Mouse (Mus musculus) ES-Bruce4 (cell line): ENCODE results near the gene Ryr1. TPM values are rescaled to one million over a fixed set of nuclear protein-coding genes. Genes with fewer than 3 reads are reported as not detected.

Experiments used
- H3K27ac ChIP-seq: 2 replicates; pipeline ENCODE4 v1.5.1; 2012; ENCODE audit warnings: low read length, inconsistent platforms; ENCODE audit not compliant: insufficient read depth
- H3K27me3 ChIP-seq: 2 replicates; pipeline ENCODE4 v1.6.1; 2012; ENCODE audit warnings: mild to moderate bottlenecking, low read length, inconsistent platforms; ENCODE audit not compliant: control insufficient read depth, poor library complexity, insufficient read depth, severe bottlenecking
- H3K36me3 ChIP-seq: 2 replicates; pipeline ENCODE4 v1.6.1; 2012; ENCODE audit warnings: inconsistent platforms, mild to moderate bottlenecking, low read length, moderate library complexity; ENCODE audit not compliant: control insufficient read depth, poor library complexity, insufficient read depth, severe bottlenecking
- H3K4me1 ChIP-seq: one replicate; pipeline ENCODE4 v1.8.1; 2011; ENCODE audit warnings: low read length; ENCODE audit not compliant: control insufficient read depth, insufficient read depth
- H3K4me3 ChIP-seq: 2 replicates; pipeline ENCODE4 v1.5.1; 2011; ENCODE audit warnings: low read depth, mild to moderate bottlenecking, low read length
- H3K9ac ChIP-seq: 2 replicates; pipeline ENCODE4 v1.6.1; 2012; ENCODE audit warnings: low read depth, mild to moderate bottlenecking, inconsistent platforms; ENCODE audit not compliant: poor library complexity, severe bottlenecking
- H3K9me3 ChIP-seq: replicated peaks from 2 replicates; pipeline ENCODE4 v1.6.1; 2012; ENCODE audit warnings: mild to moderate bottlenecking, low read length, inconsistent platforms; ENCODE audit not compliant: control insufficient read depth, poor library complexity, insufficient read depth, severe bottlenecking
- CTCF ChIP-seq: IDR thresholded peaks from one replicate; pipeline ENCODE4 v1.8.1; 2011; ENCODE audit warnings: low read depth, low read length
- EP300 ChIP-seq: IDR thresholded peaks from 2 replicates; pipeline ENCODE4 v1.6.1; 2011; ENCODE audit warnings: low read depth, low read length; ENCODE audit not compliant: insufficient read depth
- POLR2A ChIP-seq: IDR thresholded peaks from one replicate; pipeline ENCODE4 v1.8.1; 2011; ENCODE audit warnings: low read length; ENCODE audit not compliant: insufficient read depth
- polyA plus RNA-seq: library from polyadenylated mRNA; stranded (reverse); fragments of >200 nt; gene quantifications from 2 replicates; pipeline ENCODE4 v1.2.4, GENCODE M21; 2011; ENCODE audit warnings: low read depth; ENCODE audit not compliant: missing spikeins, insufficient read depth, insufficient read length

Ryr1 gene
- polyA plus RNA-seq, 1 experiment: 10.3 TPM

GRCm38 (mm10) chr7:29061522-29062037 is 63.4 kb downstream of the Ryr1 start:
- Histone ChIP-seq H3K27me3 (no peaks in the 10 kb centered on the region), H3K9me3 (no peaks in the 10 kb centered on the region), H3K27ac (no peak overlapping the region), H3K4me1 (peaks cover 2% of the 10 kb centered on the region), H3K36me3 (no peaks in the 10 kb centered on the region), H3K9ac (no peak overlapping the region), H3K4me3 (peak overlapping the region; percentile 77)
- TF ChIP-seq POLR2A (no peak), CTCF (peak; percentile 45)

DNA sequence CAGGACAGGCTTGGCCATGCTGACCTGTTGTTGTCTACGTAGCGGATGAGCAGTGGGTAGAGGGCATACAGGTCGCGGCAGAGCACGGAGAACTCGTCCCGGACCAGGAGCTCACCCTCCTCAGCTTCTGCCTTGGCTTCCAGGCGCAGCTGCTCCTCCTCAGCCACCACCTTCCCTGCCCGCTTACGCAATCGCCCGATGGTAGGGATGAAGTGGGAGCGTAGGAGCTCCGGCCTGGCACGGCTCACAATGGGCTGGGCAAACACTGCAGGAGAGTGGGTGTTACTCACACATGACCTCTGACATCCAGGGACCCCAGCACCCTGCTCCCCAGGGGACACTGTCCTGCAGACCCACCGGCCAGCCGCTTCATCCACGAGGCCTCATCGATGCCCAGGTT is 65.5 kb downstream of the Ryr1 start:
- H3K27me3 ChIP-seq: no peaks in the 10 kb centered on the region
- peaks cover 2% of the 10 kb centered on the region for H3K4me1 ChIP-seq
- no peak overlapping the region for H3K4me3 ChIP-seq
- no peaks in the 10 kb centered on the region for H3K36me3 ChIP-seq
- no peak overlapping the region for H3K9ac ChIP-seq
- no peaks in the 10 kb centered on the region for H3K9me3 ChIP-seq
- no peak overlapping the region for H3K27ac ChIP-seq
- no peak for TF ChIP-seq EP300
- no peak for TF ChIP-seq POLR2A

GRCm38 (mm10) chr7:29052821-29053220 is 72.2 kb downstream of the Ryr1 start:
- Histone ChIP-seq H3K4me1 (peaks cover 3% of the 10 kb centered on the region), H3K36me3 (no peaks in the 10 kb centered on the region), H3K4me3 (peak overlapping the region; percentile 48), H3K9me3 (no peaks in the 10 kb centered on the region), H3K9ac (peak overlapping the region; percentile 22), H3K27ac (no peak overlapping the region), H3K27me3 (no peaks in the 10 kb centered on the region)
- TF ChIP-seq POLR2A (no peak), CTCF (no peak), EP300 (no peak)

- Histone ChIP-seq H3K27me3 (no peaks in the 10 kb centered on the region), H3K4me1 (peaks cover 3% of the 10 kb centered on the region), H3K9ac (no peak overlapping the region), H3K9me3 (no peaks in the 10 kb centered on the region), H3K36me3 (no peaks in the 10 kb centered on the region), H3K27ac (no peak overlapping the region), H3K4me3 (no peak overlapping the region)
- no peak for TF ChIP-seq EP300
- TF ChIP-seq CTCF: peak; percentile 8
- TF ChIP-seq POLR2A: no peak
These were observed 74.2 kb downstream of the Ryr1 start for GRCm38 (mm10) chr7:29050797-29051196.

DNA sequence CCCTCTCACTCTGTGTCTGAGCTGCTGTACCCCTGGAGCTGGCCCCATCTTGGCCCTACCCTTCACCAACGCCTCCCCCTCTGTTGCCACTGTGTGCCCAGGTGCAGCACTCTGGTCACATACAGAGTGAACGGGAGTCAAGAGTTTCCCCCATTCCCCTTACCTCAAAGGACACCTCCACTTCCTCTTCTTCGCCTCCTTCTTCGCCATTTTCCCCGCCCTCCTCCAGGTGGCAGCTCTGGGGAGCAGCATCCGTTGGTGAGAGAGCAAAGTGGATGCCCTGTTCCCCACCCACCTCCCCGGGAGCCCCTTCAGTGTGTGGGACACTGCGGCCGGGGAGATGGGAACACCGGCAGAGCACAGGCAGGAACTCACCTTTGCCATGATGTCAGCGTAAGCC is 76.4 kb downstream of the Ryr1 start:
- Histone ChIP-seq H3K9me3 (no peaks in the 10 kb centered on the region), H3K27ac (no peak overlapping the region), H3K4me3 (no peak overlapping the region), H3K9ac (no peak overlapping the region), H3K27me3 (no peaks in the 10 kb centered on the region), H3K4me1 (peaks cover 3% of the 10 kb centered on the region), H3K36me3 (no peaks in the 10 kb centered on the region)
- TF ChIP-seq POLR2A (no peak), CTCF (no peak), EP300 (no peak)

- Histone ChIP-seq H3K4me3 (no peak overlapping the region), H3K27me3 (no peaks in the 10 kb centered on the region), H3K36me3 (no peaks in the 10 kb centered on the region), H3K9me3 (no peaks in the 10 kb centered on the region), H3K9ac (no peak overlapping the region), H3K27ac (no peak overlapping the region), H3K4me1 (peaks cover 3% of the 10 kb centered on the region)
- TF ChIP-seq EP300 (no peak), POLR2A (no peak), CTCF (peak; percentile 25)
These were observed 76.9 kb downstream of the Ryr1 start for GRCm38 (mm10) chr7:29048070-29048469.
